Mouse (Mus musculus) spleen, adult 2 months (tissue): ENCODE measurements at regions not wholly inside any gene's neighbourhood (a gene's known extent, or its start where the extent isn't known, plus 50 kb on each side); places are given as distances from the start of the nearest gene placed in this dataset.

Source experiments
- DNase-seq, 2 experiments: peaks; one replicate each; pipeline versions ENCODE4 v3.0.0 to v3.0.0-alpha.2; 2012 to 2021; ENCODE audit warnings: low spot score in 2 of 2, low read depth in 1 of 2
- H3K27ac ChIP-seq: fragments of 200-500 bp; 2 replicates; pipeline ENCODE4 v1.5.1; 2012; ENCODE audit warnings: low read length, inconsistent platforms; ENCODE audit not compliant: insufficient read depth
- H3K27me3 ChIP-seq: fragments of 200-500 bp; 2 replicates; pipeline ENCODE4 v1.6.1; 2012; ENCODE audit warnings: mild to moderate bottlenecking, moderate library complexity, low read length, inconsistent platforms; ENCODE audit not compliant: control insufficient read depth, insufficient read depth
- H3K36me3 ChIP-seq: fragments of 200-500 bp; 2 replicates; pipeline ENCODE4 v1.6.1; 2012; ENCODE audit warnings: mild to moderate bottlenecking, low read length, inconsistent platforms; ENCODE audit not compliant: control insufficient read depth, insufficient read depth
- H3K4me1 ChIP-seq: fragments of 200-500 bp; 2 replicates; pipeline ENCODE4 v1.6.1; 2011; ENCODE audit warnings: inconsistent platforms; ENCODE audit not compliant: control insufficient read depth, insufficient read depth, insufficient read length
- H3K4me3 ChIP-seq: fragments of 200-500 bp; 2 replicates; pipeline ENCODE4 v1.5.1; 2011; ENCODE audit warnings: mild to moderate bottlenecking, inconsistent platforms; ENCODE audit not compliant: insufficient read depth, insufficient read length; ENCODE audit errors: extremely low read depth
- CTCF ChIP-seq: fragments of 200-500 bp; IDR thresholded peaks from 2 replicates; pipeline ENCODE4 v1.5.1; 2011; ENCODE audit warnings: mild to moderate bottlenecking, inconsistent platforms; ENCODE audit not compliant: insufficient read depth, insufficient read length, insufficient replicate concordance; ENCODE audit errors: extremely low read depth
- POLR2A ChIP-seq: fragments of 200-500 bp; IDR thresholded peaks from 2 replicates; pipeline ENCODE4 v1.6.1; 2011; ENCODE audit warnings: low read depth, low read length, inconsistent platforms
- WGBS: fragments of 180-500 bp; shearing (Covaris S2); methylation state at CpG from one replicate; pipeline ENCODE4 v1.1.7; 2018; 5-methylcytosine and 5-hydroxymethylcytosine counted together

DNA sequence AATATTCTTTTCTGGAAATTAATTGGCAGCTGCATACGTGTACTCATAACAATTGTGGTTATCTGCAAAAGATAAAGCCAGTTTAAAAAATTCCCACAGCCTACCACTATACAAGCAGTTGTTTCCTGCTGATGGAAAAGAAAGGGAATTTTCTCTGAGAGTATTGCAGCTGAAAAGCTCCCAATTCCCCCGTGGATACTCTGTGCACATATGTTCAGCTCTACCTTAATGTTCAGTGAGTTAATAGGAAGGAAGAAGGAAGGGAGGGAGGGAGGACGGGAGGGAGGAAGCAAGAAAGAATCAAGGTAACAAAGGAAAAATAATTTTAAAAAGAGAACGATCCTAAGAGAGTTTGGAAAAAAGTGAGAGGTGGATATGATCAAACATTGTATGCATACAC, 1333.9 kb upstream of the Slc10a2 start:
- Histone ChIP-seq H3K36me3 (no peaks in the 10 kb centered on the region), H3K27me3 (no peaks in the 10 kb centered on the region), H3K27ac (no peak overlapping the region), H3K4me3 (no peak overlapping the region), H3K4me1 (no peaks in the 10 kb centered on the region)
- WGBS: 60% methylated on average over 4 of the region's 4 CpGs
- TF ChIP-seq CTCF: no peak
- no peak for TF ChIP-seq POLR2A
- no peak for DNase-seq
